Mouse (Mus musculus) 416B (cell line): Measurements from ENCODE around the gene Mapk7.

Experiments used
- DNase-seq: peaks from one replicate; pipeline ENCODE4 v3.0.0; 2011; ENCODE audit warnings: low read depth

Gene Mapk7

GRCm38 (mm10) chr11:61494129-61494997, at the start of gene Mapk7:
Gene Mapk7, minus strand, starts transcription at chr11:61494406.
- DNase-seq = no peak

- no peak for DNase-seq
These were observed 46.9 kb upstream of the Mapk7 start for GRCm38 (mm10) chr11:61541106-61541505.

GRCm38 (mm10) chr11:61540642-61541041, 46.4 kb upstream of the Mapk7 start:
- no peak for DNase-seq

GRCm38 (mm10) chr11:61537362-61537761, 43.2 kb upstream of the Mapk7 start:
- no peak for DNase-seq

GRCm38 (mm10) chr11:61536952-61537351, 42.7 kb upstream of the Mapk7 start:
- DNase-seq = no peak

- no peak for DNase-seq
These were observed 41.3 kb upstream of the Mapk7 start for GRCm38 (mm10) chr11:61535530-61535929.

- no peak for DNase-seq
These were observed 39.4 kb upstream of the Mapk7 start for GRCm38 (mm10) chr11:61533571-61533970.

GRCm38 (mm10) chr11:61532820-61533219, 38.6 kb upstream of the Mapk7 start:
- no peak for DNase-seq

GRCm38 (mm10) chr11:61529268-61529713, 35.1 kb upstream of the Mapk7 start:
- peak; percentile 19 for DNase-seq

- DNase-seq = no peak
These were observed 32.7 kb upstream of the Mapk7 start for GRCm38 (mm10) chr11:61526872-61527271.

- no peak for DNase-seq
These were observed 25.4 kb upstream of the Mapk7 start for GRCm38 (mm10) chr11:61519484-61520107.

GRCm38 (mm10) chr11:61518871-61519270, 24.7 kb upstream of the Mapk7 start:
- DNase-seq = no peak

GRCm38 (mm10) chr11:61517971-61518370, 23.8 kb upstream of the Mapk7 start:
- peak; percentile 34 for DNase-seq

GRCm38 (mm10) chr11:61514953-61515352, 20.7 kb upstream of the Mapk7 start:
- DNase-seq = peak; percentile 7

- no peak for DNase-seq
These were observed 10.6 kb upstream of the Mapk7 start, which contains the start of gene B9d1 for GRCm38 (mm10) chr11:61504713-61505257. Gene B9d1, plus strand, starts transcription at chr11:61505144.

- DNase-seq = no peak
These were observed 9.7 kb upstream of the Mapk7 start for GRCm38 (mm10) chr11:61503933-61504332.

GRCm38 (mm10) chr11:61498736-61499504, 4.7 kb upstream of the Mapk7 start:
- peak; percentile 36 for DNase-seq

GRCm38 (mm10) chr11:61497490-61497889, 3.3 kb upstream of the Mapk7 start:
- no peak for DNase-seq

- no peak for DNase-seq
These were observed 1.3 kb upstream of the Mapk7 start for GRCm38 (mm10) chr11:61495528-61495927.

- no peak for DNase-seq
These were observed 579 bp downstream of the Mapk7 start for GRCm38 (mm10) chr11:61493525-61494128.

- no peak for DNase-seq
These were observed 1.3 kb downstream of the Mapk7 start for GRCm38 (mm10) chr11:61492749-61493401.
